Mouse (Mus musculus): Measurements from ENCODE around the gene Hint2.
A peak's percentile ranks its signal among the peaks of the same experiment; 100 is the strongest.

The Hint2 gene

GRCm38 (mm10) chr4:43631046-43631955, 25.0 kb downstream of the Hint2 start, which contains the start of gene Npr2:
Npr2 (plus strand) TSS chr4:43631935.
- H3K4me3 ChIP-seq (replicated peaks; ENCODE audit: low read length) = peak within 1 kb of the TSS; percentile 81
- TF ChIP-seq POU5F1 (IDR thresholded peaks at IDR 0.05; ENCODE audit: borderline replicate concordance, low read length) (no peak), NANOG (IDR thresholded peaks at IDR 0.05; ENCODE audit: borderline replicate concordance, low read length) (no peak), CTCF (conservative IDR thresholded peaks at IDR 0.05; ENCODE audit: low read length) (no peak)
- H3K27me3 ChIP-seq (ENCODE audit: insufficient read depth, low read length) = peaks cover 58% of the 10 kb centered on the region
- peaks cover 36% of the 10 kb centered on the region for H3K4me1 ChIP-seq (replicated peaks; ENCODE audit: low read depth, low read length)
- 0 out of 2 replicates have a peak, but pooled peaks cover under 1% of the 10 kb centered on the region for H3K9me3 ChIP-seq (ENCODE audit: low read length)
- no peaks in the 10 kb centered on the region for H3K36me3 ChIP-seq (ENCODE audit: insufficient read depth, low read length)

- H3K27me3 ChIP-seq (ENCODE audit: insufficient read depth, low read length) = peaks cover 55% of the 10 kb centered on the region
- H3K4me3 ChIP-seq (replicated peaks; ENCODE audit: low read length) = peak overlapping the region; percentile 81
- TF ChIP-seq NANOG (IDR thresholded peaks at IDR 0.05; ENCODE audit: borderline replicate concordance, low read length) (no peak), POU5F1 (IDR thresholded peaks at IDR 0.05; ENCODE audit: borderline replicate concordance, low read length) (no peak), CTCF (conservative IDR thresholded peaks at IDR 0.05; ENCODE audit: low read length) (no peak)
- H3K4me1 ChIP-seq (replicated peaks; ENCODE audit: low read depth, low read length) = peaks cover 36% of the 10 kb centered on the region
- H3K9me3 ChIP-seq (ENCODE audit: low read length) = peaks cover 6% of the 10 kb centered on the region
- H3K36me3 ChIP-seq (ENCODE audit: insufficient read depth, low read length) = no peaks in the 10 kb centered on the region
These were observed 25.6 kb downstream of the Hint2 start for GRCm38 (mm10) chr4:43630671-43631045.

DNA sequence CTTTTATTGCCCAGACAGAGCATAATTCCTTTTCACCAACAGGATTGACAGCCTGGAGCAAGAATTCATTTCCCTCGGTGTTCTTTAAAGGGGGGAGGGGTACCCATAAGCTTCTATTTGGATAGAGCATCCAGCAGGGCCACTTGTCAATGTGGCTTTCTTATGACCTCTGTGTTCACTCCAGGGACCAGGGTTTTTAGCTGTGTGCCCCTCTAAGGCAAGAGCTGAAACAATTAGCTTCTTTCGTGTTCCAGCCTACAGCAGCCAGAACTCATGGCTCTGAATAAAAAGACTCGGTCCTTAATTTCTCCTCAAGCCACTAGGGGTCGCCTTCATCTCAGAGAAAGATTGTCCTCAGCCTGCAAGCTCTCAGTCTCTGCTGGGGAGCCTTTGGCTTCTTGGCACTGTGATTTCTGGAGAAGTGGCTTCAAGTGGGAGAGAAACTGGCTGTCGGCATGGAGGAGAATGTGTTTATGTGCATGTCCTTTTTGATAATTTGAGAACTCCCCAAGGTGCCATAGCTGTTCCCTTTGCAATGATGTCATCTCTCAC, 26.2 kb downstream of the Hint2 start:
- H3K36me3 ChIP-seq (ENCODE audit: insufficient read depth, low read length) = no peaks in the 10 kb centered on the region
- H3K9me3 ChIP-seq (ENCODE audit: low read length) = peaks cover 12% of the 10 kb centered on the region
- no peak overlapping the region for H3K4me3 ChIP-seq (replicated peaks; ENCODE audit: low read length)
- peaks cover 36% of the 10 kb centered on the region for H3K4me1 ChIP-seq (replicated peaks; ENCODE audit: low read depth, low read length)
- TF ChIP-seq NANOG (IDR thresholded peaks at IDR 0.05; ENCODE audit: borderline replicate concordance, low read length) (no peak), CTCF (conservative IDR thresholded peaks at IDR 0.05; ENCODE audit: low read length) (peak; percentile 86)
- peaks cover 50% of the 10 kb centered on the region for H3K27me3 ChIP-seq (ENCODE audit: insufficient read depth, low read length)

GRCm38 (mm10) chr4:43629106-43629817, 27.0 kb downstream of the Hint2 start:
- H3K4me3 ChIP-seq (replicated peaks; ENCODE audit: low read length) = no peak overlapping the region
- peaks cover 19% of the 10 kb centered on the region for H3K9me3 ChIP-seq (ENCODE audit: low read length)
- no peak for TF ChIP-seq NANOG (IDR thresholded peaks at IDR 0.05; ENCODE audit: borderline replicate concordance, low read length)
- no peak for TF ChIP-seq POU5F1 (IDR thresholded peaks at IDR 0.05; ENCODE audit: borderline replicate concordance, low read length)
- no peak for TF ChIP-seq CTCF (conservative IDR thresholded peaks at IDR 0.05; ENCODE audit: low read length)

GRCm38 (mm10) chr4:43620146-43620778, 36.0 kb downstream of the Hint2 start:
- Histone ChIP-seq H3K4me1 (replicated peaks; ENCODE audit: low read depth, low read length) (no peaks in the 10 kb centered on the region), H3K9me3 (ENCODE audit: low read length) (peaks cover 15% of the 10 kb centered on the region), H3K4me3 (replicated peaks; ENCODE audit: low read length) (no peak overlapping the region), H3K27me3 (ENCODE audit: insufficient read depth, low read length) (peaks cover 15% of the 10 kb centered on the region), H3K36me3 (ENCODE audit: insufficient read depth, low read length) (no peaks in the 10 kb centered on the region)
- TF ChIP-seq POU5F1 (IDR thresholded peaks at IDR 0.05; ENCODE audit: borderline replicate concordance, low read length) = no peak
- no peak for TF ChIP-seq CTCF (conservative IDR thresholded peaks at IDR 0.05; ENCODE audit: low read length)
- no peak for TF ChIP-seq NANOG (IDR thresholded peaks at IDR 0.05; ENCODE audit: borderline replicate concordance, low read length)

More at GRCm38 (mm10) chr4:43629106-43629817, 27.0 kb downstream of the Hint2 start:
- H3K27me3 ChIP-seq (ENCODE audit: insufficient read depth, low read length) = peaks cover 41% of the 10 kb centered on the region
- peaks cover 36% of the 10 kb centered on the region for H3K4me1 ChIP-seq (replicated peaks; ENCODE audit: low read depth, low read length)
- H3K36me3 ChIP-seq (ENCODE audit: insufficient read depth, low read length) = no peaks in the 10 kb centered on the region

- H3K36me3 ChIP-seq (ENCODE audit: insufficient read depth, low read length) = no peaks in the 10 kb centered on the region
- no peaks in the 10 kb centered on the region for H3K4me1 ChIP-seq (replicated peaks; ENCODE audit: low read depth, low read length)
- peaks cover 5% of the 10 kb centered on the region; the same call in 1 of the 2 replicates for H3K9me3 ChIP-seq (ENCODE audit: low read length)
- H3K27me3 ChIP-seq (ENCODE audit: insufficient read depth, low read length) = 0 out of 2 replicates have a peak, but pooled peaks cover 4% of the 10 kb centered on the region
- TF ChIP-seq NANOG (IDR thresholded peaks at IDR 0.05; ENCODE audit: borderline replicate concordance, low read length) (no peak), CTCF (conservative IDR thresholded peaks at IDR 0.05; ENCODE audit: low read length) (no peak), POU5F1 (IDR thresholded peaks at IDR 0.05; ENCODE audit: borderline replicate concordance, low read length) (no peak)
- H3K4me3 ChIP-seq (replicated peaks; ENCODE audit: low read length) = no peak overlapping the region
These were observed 43.1 kb downstream of the Hint2 start for GRCm38 (mm10) chr4:43613060-43613730.

GRCm38 (mm10) chr4:43612534-43612933, 43.7 kb downstream of the Hint2 start:
- peaks cover 5% of the 10 kb centered on the region; the same call in 1 of the 2 replicates for H3K9me3 ChIP-seq (ENCODE audit: low read length)
- H3K36me3 ChIP-seq (ENCODE audit: insufficient read depth, low read length) = no peaks in the 10 kb centered on the region
- H3K4me3 ChIP-seq (replicated peaks; ENCODE audit: low read length) = no peak overlapping the region
- 0 out of 2 replicates have a peak, but pooled peaks cover 4% of the 10 kb centered on the region for H3K27me3 ChIP-seq (ENCODE audit: insufficient read depth, low read length)
- no peaks in the 10 kb centered on the region for H3K4me1 ChIP-seq (replicated peaks; ENCODE audit: low read depth, low read length)
- TF ChIP-seq NANOG (IDR thresholded peaks at IDR 0.05; ENCODE audit: borderline replicate concordance, low read length) = no peak
- TF ChIP-seq POU5F1 (IDR thresholded peaks at IDR 0.05; ENCODE audit: borderline replicate concordance, low read length) = no peak
- TF ChIP-seq CTCF (conservative IDR thresholded peaks at IDR 0.05; ENCODE audit: low read length) = no peak

Measured in E14TG2a.4 (cell line).